Mouse (Mus musculus) adrenal gland (tissue): ENCODE measurements at regions not wholly inside any gene's neighbourhood (a gene's known extent, or its start where the extent isn't known, plus 50 kb on each side); places are given as distances from the start of the nearest gene placed in this dataset.

Experiments used
- intact Hi-C: fragments of 180-260 bp; cut with DNase I; formaldehyde crosslinking; loops from one replicate; pipeline ENCODE4 v1.15.1; 2025

GRCm38 (mm10) chr16:26302045-26302444 lies 69.6 kb downstream of the Cldn1 start:
- intact Hi-C loops, result no loop called here

- intact Hi-C loops, result no loop called here
Observed at GRCm38 (mm10) chr16:26291692-26292091, 79.9 kb downstream of the Cldn1 start.

GRCm38 (mm10) chr16:26285627-26286026 lies 86.0 kb downstream of the Cldn1 start:
- intact Hi-C loops, result no loop called here

- intact Hi-C loops, result no loop called here
Observed at GRCm38 (mm10) chr16:26284713-26285112, 86.9 kb downstream of the Cldn1 start.

GRCm38 (mm10) chr16:26282418-26282817 lies 89.2 kb downstream of the Cldn1 start:
- intact Hi-C loops, result no loop called here

- intact Hi-C loops, result no loop called here
Observed at GRCm38 (mm10) chr16:26281496-26281895, 90.1 kb downstream of the Cldn1 start.

- intact Hi-C loops, result no loop called here
Observed at GRCm38 (mm10) chr16:26276789-26277188, 94.9 kb downstream of the Cldn1 start.

- intact Hi-C loops, result loop anchor here (5.0 kb wide), 1 partner anchor 119 kb away; the partner anchor contains the start of gene Cldn1
Observed at GRCm38 (mm10) chr16:26252824-26253223, 118.8 kb downstream of the Cldn1 start.

GRCm38 (mm10) chr16:26251698-26252097 lies 119.9 kb downstream of the Cldn1 start:
- intact Hi-C loops, result loop anchor here (5.0 kb wide), 1 partner anchor 121 kb away; the partner anchor contains the start of gene Cldn1

- intact Hi-C loops, result loop anchor here (5.0 kb wide), 1 partner anchor 121 kb away; the partner anchor contains the start of gene Cldn1
Observed at GRCm38 (mm10) chr16:26251027-26251426, 120.6 kb downstream of the Cldn1 start.

GRCm38 (mm10) chr16:26248939-26249338 lies 122.7 kb downstream of the Cldn1 start:
- intact Hi-C loops, result no loop called here

- intact Hi-C loops, result no loop called here
Observed at GRCm38 (mm10) chr16:26247926-26248325, 123.7 kb downstream of the Cldn1 start.

- intact Hi-C loops, result no loop called here
Observed at GRCm38 (mm10) chr16:26235239-26235638, 129.7 kb upstream of the P3h2 start.

GRCm38 (mm10) chr16:26234113-26234512 lies 128.5 kb upstream of the P3h2 start:
- intact Hi-C loops, result loop anchor here (1.0 kb wide), 1 partner anchor 137 kb away; the partner anchor contains the start of gene Cldn1

- intact Hi-C loops, result no loop called here
Observed at GRCm38 (mm10) chr16:26231110-26231509, 125.5 kb upstream of the P3h2 start.

GRCm38 (mm10) chr16:26211418-26211817 lies 105.8 kb upstream of the P3h2 start:
- intact Hi-C loops, result no loop called here

- intact Hi-C loops, result loop anchor here (2.0 kb wide), 1 partner anchor 232 kb away; no protein-coding TSS in a partner anchor
Observed at GRCm38 (mm10) chr16:26199125-26199524, 93.5 kb upstream of the P3h2 start.

GRCm38 (mm10) chr16:26196345-26196744 lies 90.8 kb upstream of the P3h2 start:
- intact Hi-C loops, result loop anchor here (1.0 kb wide), 1 partner anchor 176 kb away; no protein-coding TSS in a partner anchor

- intact Hi-C loops, result no loop called here
Observed at GRCm38 (mm10) chr16:26185288-26186281, 80.0 kb upstream of the P3h2 start.

GRCm38 (mm10) chr16:26184647-26185262 lies 79.2 kb upstream of the P3h2 start:
- intact Hi-C loops, result no loop called here

GRCm38 (mm10) chr16:26183530-26183929 lies 77.9 kb upstream of the P3h2 start:
- intact Hi-C loops, result no loop called here

- intact Hi-C loops, result no loop called here
Observed at GRCm38 (mm10) chr16:26181716-26182115, 76.1 kb upstream of the P3h2 start.
